Mouse (Mus musculus) heart, adult 2 months (tissue): ENCODE data around the gene Slc9a9. TPM values are rescaled to one million over a fixed set of nuclear protein-coding genes. Genes with fewer than 3 reads are reported as not detected.

Experiments
- DNase-seq, 2 experiments: peaks; one replicate each; pipeline ENCODE4 v3.0.0; 2021
- H3K27ac ChIP-seq: fragments of 200-600 bp; 2 replicates; pipeline ENCODE4 v1.8.1; 2022
- H3K27me3 ChIP-seq: fragments of 200-500 bp; 2 replicates; pipeline ENCODE4 v1.6.1; 2012; ENCODE audit warnings: mild to moderate bottlenecking, low read length, inconsistent platforms, mixed read lengths; ENCODE audit not compliant: control insufficient read depth, insufficient read depth
- H3K36me3 ChIP-seq: fragments of 200-500 bp; 2 replicates; pipeline ENCODE4 v1.6.1; 2012; ENCODE audit warnings: low read length, inconsistent platforms; ENCODE audit not compliant: control insufficient read depth, insufficient read depth
- H3K4me1 ChIP-seq: fragments of 200-500 bp; 2 replicates; pipeline ENCODE4 v1.6.1; 2011; ENCODE audit warnings: low read length; ENCODE audit not compliant: control insufficient read depth, insufficient read depth
- H3K4me3 ChIP-seq: fragments of 200-600 bp; 2 replicates; pipeline ENCODE4 v1.8.1; 2022
- H3K79me2 ChIP-seq: fragments of 200-500 bp; replicated peaks from 2 replicates; pipeline ENCODE4 v1.6.1; 2012; ENCODE audit warnings: mild to moderate bottlenecking, inconsistent platforms, low read length, moderate library complexity, mixed read lengths; ENCODE audit not compliant: control insufficient read depth, insufficient read depth
- H3K9ac ChIP-seq: fragments of 200-500 bp; 2 replicates; pipeline ENCODE4 v1.6.1; 2012; ENCODE audit warnings: low read depth, mild to moderate bottlenecking, control low read depth, inconsistent platforms, low read length, mixed read lengths
- CTCF ChIP-seq: fragments of 200-600 bp; IDR thresholded peaks from 2 replicates; pipeline ENCODE4 v1.8.1; 2022; ENCODE audit warnings: antibody characterized with exemption, mild to moderate bottlenecking, moderate library complexity
- EP300 ChIP-seq: fragments of 200-500 bp; IDR thresholded peaks from 2 replicates; pipeline ENCODE4 v1.6.1; 2011; ENCODE audit warnings: low read depth, low read length, control low read depth; ENCODE audit not compliant: insufficient read depth
- POLR2A ChIP-seq: fragments of 200-500 bp; IDR thresholded peaks from 2 replicates; pipeline ENCODE4 v1.6.1; 2011; ENCODE audit warnings: mild to moderate bottlenecking, low read depth, low read length, control low read depth; ENCODE audit not compliant: insufficient read depth
- WGBS: fragments of 180-500 bp; shearing (Covaris S2); methylation state at CpG from one replicate; pipeline ENCODE4 v1.1.7; 2018; 5-methylcytosine and 5-hydroxymethylcytosine counted together
- intact Hi-C: fragments of 180-260 bp; cut with DNase I; formaldehyde crosslinking; loops from one replicate; pipeline ENCODE4 v1.15.1; 2025
- polyA plus RNA-seq: library from polyadenylated mRNA; depleted of rRNA; stranded (reverse); fragments of >200 nt; gene quantifications from 2 replicates; pipeline ENCODE4 v1.2.3, GENCODE M21; 2012
- total RNA-seq, 2 experiments: library from RNA; stranded (reverse); gene quantifications; 2 replicates each; pipeline ENCODE4 v1.2.3; 2021

Slc9a9 gene
- total and polyA plus RNA-seq, 3 experiments, result 1.9 to 2.2 (median 2.0) TPM

DNA sequence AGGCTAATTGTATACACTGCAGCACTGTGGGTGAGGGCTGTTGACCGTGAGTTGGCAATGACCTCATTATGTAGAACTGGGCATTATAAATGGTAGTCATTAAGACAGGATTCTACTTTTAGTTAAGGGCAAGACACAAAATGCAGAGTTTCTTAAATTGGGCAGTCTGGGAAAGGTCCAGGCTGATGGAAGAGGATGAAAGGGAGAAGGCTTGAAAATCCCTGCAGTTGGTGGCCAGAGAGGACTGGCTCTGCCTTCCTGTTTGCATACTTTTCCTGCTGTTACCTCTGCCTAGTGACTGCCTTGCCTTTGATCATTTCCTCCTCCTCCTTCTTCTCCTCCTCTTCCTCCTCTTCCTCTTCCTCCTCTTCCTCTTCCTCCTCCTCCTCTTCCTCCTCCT is 73.6 kb downstream of the Slc9a9 start:
- Histone ChIP-seq H3K79me2 (no peaks in the 10 kb centered on the region), H3K9ac (no peak overlapping the region), H3K27me3 (no peaks in the 10 kb centered on the region), H3K4me3 (no peak overlapping the region), H3K4me1 (no peaks in the 10 kb centered on the region), H3K27ac (no peak overlapping the region), H3K36me3 (no peaks in the 10 kb centered on the region)
- no peak for TF ChIP-seq POLR2A
- no peak for TF ChIP-seq EP300
- no peak for TF ChIP-seq CTCF
- no peak for DNase-seq
- intact Hi-C loops, result loop anchor here (5.0 kb wide), 1 partner anchor 664 kb away; the partner anchor contains the start of gene Chst2
- 98% methylated on average over 1 of the region's 1 CpGs for WGBS

DNA sequence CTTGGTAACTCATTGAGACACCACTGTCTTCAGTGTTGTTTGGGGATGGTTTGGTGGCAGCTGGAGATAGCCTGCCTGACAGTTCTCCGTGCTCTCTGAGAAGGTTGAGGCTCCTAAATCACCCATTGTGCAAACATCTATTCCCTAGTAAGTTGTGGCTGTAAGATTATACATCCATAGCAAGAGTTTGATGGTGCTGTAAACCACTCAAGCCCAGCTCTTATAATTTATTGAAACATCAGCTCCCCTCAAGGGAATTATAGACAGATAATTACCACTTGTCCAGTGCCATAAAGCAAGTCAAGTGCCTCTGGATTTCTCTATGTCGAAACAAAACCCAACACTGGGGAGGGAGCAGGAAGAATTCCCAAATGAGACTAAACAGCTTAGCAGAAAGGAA is 78.8 kb downstream of the Slc9a9 start:
- WGBS, result 88% methylated on average over 2 of the region's 2 CpGs
- intact Hi-C loops, result no loop called here
- no peaks in the 10 kb centered on the region for H3K79me2 ChIP-seq
- no peak overlapping the region for H3K4me3 ChIP-seq
- DNase-seq, result no peak
- H3K27ac ChIP-seq, result no peak overlapping the region
- no peaks in the 10 kb centered on the region for H3K4me1 ChIP-seq
- H3K27me3 ChIP-seq, result no peaks in the 10 kb centered on the region
- H3K36me3 ChIP-seq, result no peaks in the 10 kb centered on the region
- H3K9ac ChIP-seq, result no peak overlapping the region
- TF ChIP-seq POLR2A, result no peak
- TF ChIP-seq EP300, result no peak
- TF ChIP-seq CTCF, result no peak

DNA sequence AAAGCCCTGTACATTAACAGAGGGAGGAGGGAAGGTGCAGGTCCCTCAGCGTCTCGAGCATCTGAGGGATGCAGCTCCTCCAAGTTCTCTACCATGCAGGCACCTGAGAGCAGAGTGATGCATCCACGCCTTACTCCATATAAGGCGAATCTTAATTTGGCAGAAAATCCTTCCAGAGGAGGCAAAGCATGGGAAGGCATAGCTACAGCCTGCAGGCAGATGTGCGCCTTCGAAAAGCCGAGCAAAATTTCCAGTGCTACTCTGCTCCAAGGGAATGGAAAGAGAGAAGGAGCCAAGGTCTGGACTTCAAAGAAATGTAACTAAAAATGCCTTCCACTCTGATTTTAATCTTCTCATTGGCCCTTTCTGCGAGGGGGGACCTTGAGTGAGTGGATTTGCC is 80.5 kb downstream of the Slc9a9 start:
- Histone ChIP-seq H3K27ac (no peak overlapping the region), H3K9ac (no peak overlapping the region), H3K27me3 (no peaks in the 10 kb centered on the region), H3K36me3 (no peaks in the 10 kb centered on the region), H3K4me3 (no peak overlapping the region), H3K4me1 (no peaks in the 10 kb centered on the region), H3K79me2 (no peaks in the 10 kb centered on the region)
- DNase-seq, result no peak
- TF ChIP-seq POLR2A (no peak), EP300 (no peak), CTCF (no peak)
- WGBS, result 85% methylated on average over 8 of the region's 8 CpGs
- intact Hi-C loops, result no loop called here

DNA sequence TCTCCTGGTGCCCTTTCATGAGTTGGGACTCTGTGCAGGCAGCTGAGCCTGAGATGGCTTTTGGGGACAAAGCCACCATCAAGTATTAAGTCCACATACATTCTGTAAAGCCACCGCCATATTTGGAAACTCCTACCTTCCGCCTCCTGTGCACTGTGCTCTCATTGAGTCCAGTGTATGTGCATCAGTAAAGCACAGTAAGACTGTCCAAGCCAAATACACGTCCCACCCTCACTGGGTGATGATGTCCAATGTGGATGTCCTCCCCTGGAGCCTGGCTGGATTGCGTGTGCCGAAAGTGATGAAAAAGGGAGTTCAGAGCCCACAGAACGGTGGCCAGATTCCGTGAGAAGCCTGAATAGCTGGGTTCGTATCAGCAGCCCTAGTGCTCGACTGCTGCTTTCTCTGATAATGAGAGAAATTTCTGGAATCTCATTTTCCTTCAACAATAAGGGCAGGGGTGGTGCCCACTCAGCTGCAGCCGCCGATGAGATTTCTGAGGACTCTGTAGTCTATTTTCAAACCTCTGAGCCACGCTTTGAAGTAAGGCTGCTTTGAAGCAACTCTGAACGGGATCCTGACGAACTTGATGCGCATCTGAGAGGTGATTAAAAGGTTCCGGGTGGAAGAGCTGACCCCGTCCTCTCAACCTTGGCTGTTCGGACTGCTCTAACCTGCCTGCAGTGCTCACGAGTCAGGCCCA is 81.4 kb downstream of the Slc9a9 start:
- DNase-seq, result no peak
- H3K27me3 ChIP-seq, result no peaks in the 10 kb centered on the region
- H3K4me3 ChIP-seq, result no peak overlapping the region
- H3K9ac ChIP-seq, result no peak overlapping the region
- TF ChIP-seq CTCF (no peak), POLR2A (no peak), EP300 (no peak)
- WGBS, result 62% methylated on average over 19 of the region's 19 CpGs
- no peaks in the 10 kb centered on the region for H3K4me1 ChIP-seq
- H3K27ac ChIP-seq, result no peak overlapping the region
- H3K79me2 ChIP-seq, result no peaks in the 10 kb centered on the region
- intact Hi-C loops, result no loop called here
- no peaks in the 10 kb centered on the region for H3K36me3 ChIP-seq

DNA sequence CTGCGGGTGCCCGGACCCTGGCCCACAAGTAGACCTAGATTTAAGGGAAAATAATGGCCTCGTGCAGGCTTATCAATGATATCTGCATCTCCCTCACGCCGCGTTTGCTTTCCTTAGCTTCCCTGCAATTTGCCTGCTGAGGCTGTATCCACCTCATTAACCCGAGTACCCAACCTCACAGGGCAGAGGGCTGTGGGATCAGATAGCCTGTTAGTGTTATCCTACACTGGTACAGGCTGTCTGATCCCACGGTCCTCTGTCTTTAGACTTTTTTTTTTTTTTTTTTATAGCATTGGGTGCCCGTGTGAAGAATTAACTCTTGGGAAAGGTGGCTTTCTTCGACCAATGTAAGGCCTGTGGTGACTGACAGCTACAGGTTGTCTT is 81.9 kb downstream of the Slc9a9 start:
- Histone ChIP-seq H3K27me3 (no peaks in the 10 kb centered on the region), H3K9ac (no peak overlapping the region), H3K27ac (no peak overlapping the region), H3K36me3 (no peaks in the 10 kb centered on the region), H3K4me3 (no peak overlapping the region), H3K79me2 (no peaks in the 10 kb centered on the region), H3K4me1 (no peaks in the 10 kb centered on the region)
- no peak for DNase-seq
- no peak for TF ChIP-seq POLR2A
- WGBS, result 55% methylated on average over 10 of the region's 10 CpGs
- intact Hi-C loops, result no loop called here

DNA sequence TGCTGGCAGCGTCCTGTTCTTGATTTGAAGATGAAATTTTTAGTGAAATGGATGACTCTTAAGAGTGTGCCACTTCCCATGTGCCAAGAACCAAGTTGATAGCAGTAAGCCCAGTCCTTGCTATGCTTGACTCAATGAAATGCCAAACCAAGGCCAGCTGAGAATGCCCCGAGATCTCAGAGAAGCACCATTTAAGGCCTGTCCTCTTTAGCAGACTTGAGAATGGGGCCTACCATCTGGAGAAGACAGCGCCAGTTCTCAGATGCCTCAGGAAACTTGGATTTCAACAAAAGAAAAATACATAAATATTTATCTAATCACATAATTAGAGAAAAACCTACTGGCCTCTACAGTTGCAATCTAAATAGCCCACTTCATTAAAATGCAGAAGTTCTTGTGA is 82.4 kb downstream of the Slc9a9 start:
- Histone ChIP-seq H3K4me3 (no peak overlapping the region), H3K9ac (no peak overlapping the region), H3K79me2 (no peaks in the 10 kb centered on the region), H3K27ac (no peak overlapping the region), H3K36me3 (no peaks in the 10 kb centered on the region), H3K4me1 (no peaks in the 10 kb centered on the region), H3K27me3 (no peaks in the 10 kb centered on the region)
- intact Hi-C loops, result no loop called here
- 95% methylated on average over 3 of the region's 3 CpGs for whole genome bisulfite sequencing
- TF ChIP-seq POLR2A (no peak), EP300 (no peak), CTCF (no peak)
- DNase-seq, result no peak
